Mouse (Mus musculus) retina, adult 2 months (tissue): ENCODE results near the gene Kdm6b.
"Not testable (repeated sequence)": the region's sequence is repeated elsewhere in the genome, so short reads cannot be mapped to it uniquely, and the experiment has no call there.

Experiments
- DNase-seq: peaks from one replicate; pipeline ENCODE4 v3.0.0-alpha.2; 2012; ENCODE audit warnings: low read depth, low spot score

Gene Kdm6b

DNA sequence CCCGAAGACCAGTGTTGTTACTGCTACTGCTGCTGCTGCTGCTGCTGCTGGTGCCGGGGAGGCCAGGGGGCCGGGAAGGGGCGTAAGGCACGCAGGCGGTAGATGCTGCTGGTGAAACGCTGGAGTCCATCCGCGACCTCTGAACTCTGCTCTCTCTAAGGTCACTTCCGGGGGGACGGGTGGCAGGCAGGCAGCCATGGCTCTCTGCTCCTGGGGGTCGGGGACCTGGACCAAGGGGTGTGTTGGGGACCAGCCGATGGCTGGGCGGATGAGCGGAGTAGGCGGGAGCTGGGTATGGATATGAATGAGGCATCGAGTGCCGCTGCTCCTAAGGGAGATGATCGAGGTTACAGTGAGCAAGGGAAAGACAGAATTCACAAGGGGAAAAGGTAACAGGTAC, 7.2 kb downstream of the Kdm6b start:
- DNase-seq = no peak

DNA sequence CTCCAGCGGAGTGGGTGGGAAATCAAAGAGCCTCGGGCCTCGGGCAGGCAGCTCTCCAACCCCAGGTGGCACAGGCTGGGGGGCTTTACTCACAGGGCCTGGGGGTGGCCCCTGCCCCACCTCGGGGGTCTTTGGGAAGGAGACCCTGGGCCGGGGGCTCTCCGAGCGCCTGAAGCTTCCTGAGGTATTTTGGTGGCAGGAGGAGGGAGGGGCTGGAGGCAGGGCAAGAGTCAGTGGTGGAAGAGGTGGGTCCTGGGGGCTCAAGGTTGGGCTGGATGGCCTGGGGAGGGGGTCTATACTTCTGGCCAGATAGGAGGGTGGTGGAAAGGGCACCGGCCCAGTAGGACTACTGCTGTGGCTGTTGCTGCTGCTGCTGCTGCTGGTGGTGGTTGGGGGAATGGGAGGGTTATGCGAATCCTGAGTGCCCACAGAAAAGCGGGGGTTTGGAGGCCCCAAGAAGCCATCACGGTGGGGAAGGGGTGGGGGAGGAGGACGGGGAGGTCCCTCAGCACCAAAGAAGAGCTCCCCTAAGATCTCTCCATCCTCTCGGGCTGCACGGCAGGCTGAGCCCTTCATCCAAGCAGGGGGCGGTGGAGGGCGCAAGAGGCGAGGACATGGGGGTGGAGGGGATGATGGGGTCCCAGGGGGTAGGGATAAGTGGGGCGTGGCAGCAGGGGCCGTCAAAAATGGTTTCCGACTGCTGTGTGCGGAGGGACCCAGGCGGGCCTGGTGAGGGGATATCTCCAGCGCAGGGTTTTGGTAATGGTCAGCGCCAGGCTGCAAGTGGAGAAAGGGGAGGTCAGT, 7.9 kb downstream of the Kdm6b start:
- no peak for DNase-seq

DNA sequence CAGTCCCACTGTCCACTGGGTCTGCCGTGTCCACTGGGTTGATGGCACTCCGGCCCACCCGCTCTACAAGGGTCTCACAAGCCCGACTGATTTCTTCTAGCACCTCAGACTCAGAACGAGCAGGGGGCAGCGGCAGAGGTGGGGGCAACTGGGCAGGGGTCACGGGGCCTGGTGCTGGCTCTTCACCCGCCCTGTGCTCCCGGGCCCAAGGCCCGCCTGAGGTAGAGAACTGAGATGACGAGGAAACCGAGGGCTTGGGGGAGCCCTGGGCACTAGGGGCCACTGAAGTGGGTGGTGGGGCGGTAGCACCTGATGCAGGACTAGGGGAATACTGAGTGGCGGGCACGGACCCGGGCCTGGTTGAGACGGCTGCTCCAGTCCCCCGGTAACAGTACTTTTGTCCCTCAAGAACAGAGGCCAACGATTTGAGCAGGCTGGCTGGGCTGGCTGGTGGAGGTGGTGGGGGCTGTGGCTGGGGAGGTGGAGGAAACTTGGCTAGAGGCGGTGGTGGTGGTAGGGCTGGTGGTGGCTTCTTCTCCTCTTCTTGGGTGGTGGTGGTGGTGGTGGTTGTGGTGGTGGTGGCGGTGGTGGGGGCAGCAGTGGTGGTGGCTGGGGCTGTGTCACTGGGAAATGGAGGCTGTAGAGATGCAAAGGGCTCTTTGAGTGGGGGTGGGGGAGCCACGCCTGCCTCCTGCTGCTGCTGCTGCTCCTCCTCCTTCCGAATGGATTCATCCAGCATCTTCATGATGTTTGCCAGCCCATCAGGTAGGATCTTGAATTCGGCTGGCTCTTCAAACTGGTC, 8.7 kb downstream of the Kdm6b start:
- DNase-seq = no peak

DNA sequence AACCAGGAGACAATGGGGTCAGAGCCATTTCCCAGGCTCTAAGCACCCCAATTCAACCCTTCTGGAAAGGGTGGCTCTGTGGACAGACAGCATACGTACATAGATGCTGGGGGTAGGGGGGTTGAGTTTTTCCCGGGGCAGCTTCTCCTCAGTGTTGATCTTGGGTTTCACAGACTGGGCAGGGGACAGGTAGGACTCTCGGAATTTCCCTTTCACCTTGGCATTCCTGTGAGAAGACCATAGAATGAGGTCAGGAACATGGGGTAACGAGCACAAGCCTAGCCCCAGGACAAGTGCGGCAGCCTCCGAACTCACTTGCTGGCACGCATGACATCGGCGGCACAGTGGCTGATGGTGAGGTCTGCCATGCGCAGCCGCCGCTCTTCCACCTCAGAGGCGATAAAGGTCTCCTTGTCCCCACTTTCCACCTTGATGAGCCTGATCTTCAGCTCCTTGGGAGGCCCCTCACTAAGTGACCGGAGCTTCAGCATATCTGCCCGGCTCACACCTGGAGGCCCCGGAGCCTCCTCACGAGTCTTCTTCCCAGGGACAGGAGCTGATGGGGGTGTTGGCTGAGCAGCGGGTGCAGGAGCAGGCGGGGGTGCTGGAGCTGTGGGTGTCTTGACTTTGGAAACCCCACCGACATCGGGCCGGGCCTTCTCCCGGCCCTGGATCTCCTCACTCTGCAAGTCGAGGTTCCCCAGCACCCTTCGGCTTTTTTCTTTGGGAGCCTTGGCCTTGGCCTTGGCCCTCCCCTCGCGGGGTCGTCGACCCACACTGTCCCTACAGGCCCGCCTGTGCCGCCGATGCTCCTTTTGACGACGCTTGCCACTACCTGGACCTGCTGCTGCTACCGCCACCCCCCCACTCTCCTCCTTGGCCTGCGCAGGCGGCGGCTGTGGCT, 9.5 kb downstream of the Kdm6b start:
- no peak for DNase-seq

DNA sequence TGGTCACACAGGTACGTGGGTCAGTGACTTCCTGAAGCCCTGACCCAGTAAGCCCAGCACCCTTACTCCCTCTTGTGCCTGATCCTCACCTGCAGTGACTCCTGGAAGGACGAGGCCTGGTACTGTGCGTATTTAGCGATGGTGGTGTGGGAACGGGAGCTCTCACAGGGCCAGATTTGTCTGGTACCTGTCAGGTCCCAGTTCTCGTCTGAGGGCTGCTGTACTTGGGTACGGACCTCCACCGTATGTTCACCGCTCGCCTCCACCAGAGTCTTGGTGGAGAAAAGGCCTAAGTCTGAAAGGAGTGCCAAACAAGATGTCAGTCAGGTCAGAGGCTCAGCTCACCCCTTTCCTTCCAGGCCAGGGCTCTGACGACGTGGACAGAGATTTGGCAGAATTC, 11.5 kb downstream of the Kdm6b start:
- no peak for DNase-seq

DNA sequence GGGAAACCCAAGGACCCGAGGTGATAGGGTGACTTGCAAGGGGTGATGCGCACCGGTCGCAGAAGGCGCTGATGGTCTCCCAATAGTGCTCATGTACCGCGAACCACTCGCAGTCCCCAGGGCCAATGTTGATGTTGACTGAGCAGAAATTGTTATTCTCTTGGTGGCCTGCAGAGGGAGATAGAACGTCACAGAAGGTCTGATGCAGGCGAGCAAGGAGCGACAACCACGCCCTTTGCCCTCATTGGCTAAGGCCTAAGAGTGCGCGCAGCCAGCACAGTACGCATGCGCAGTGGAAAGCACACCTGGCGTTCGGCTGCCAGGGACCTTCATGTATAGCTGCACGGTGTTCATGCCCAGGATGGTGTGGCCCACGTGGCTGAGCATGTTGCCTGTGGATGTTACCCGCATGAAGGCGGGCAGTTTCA, 12.3 kb downstream of the Kdm6b start:
- DNase-seq = peak; percentile 92

DNA sequence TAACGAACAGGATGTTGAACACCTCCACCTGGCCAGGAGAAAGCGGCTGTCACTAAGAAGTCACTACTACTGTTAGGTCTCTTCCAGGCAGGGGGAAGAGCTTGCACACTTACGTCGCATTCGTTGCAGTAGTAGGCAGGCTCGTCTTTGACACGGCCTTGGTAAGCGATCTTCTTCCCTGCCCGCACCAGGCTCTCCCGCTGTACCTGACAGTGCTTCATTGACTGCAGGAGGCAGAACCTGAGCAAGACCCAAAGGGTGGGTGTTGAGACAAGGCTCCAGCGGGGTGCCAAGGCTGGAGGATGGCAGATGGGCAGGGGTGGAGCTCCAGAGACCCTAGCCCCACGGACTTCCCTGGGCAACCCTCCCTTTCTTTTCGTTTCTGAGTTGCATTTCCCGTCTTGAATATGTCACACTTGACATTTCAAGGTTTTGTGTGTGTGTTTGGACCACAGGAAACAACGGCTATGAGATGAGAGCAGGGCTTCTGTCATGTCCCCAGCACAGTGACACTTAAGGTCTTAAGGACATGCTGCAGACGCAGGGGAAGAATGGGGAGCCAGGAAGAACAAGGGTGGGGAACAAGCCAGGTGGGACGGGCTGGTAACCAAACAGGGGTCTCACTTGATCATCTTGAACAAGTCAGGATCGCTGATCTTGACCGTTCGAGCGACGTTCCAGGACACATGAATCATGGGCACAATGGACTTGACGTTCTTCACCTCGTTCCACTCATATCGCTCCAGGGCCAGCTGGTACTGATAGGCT, 13.2 kb downstream of the Kdm6b start:
- DNase-seq = no peak

- no peak for DNase-seq
These were observed 14.0 kb downstream of the Kdm6b start for GRCm38 (mm10) chr11:69399201-69400082.

DNA sequence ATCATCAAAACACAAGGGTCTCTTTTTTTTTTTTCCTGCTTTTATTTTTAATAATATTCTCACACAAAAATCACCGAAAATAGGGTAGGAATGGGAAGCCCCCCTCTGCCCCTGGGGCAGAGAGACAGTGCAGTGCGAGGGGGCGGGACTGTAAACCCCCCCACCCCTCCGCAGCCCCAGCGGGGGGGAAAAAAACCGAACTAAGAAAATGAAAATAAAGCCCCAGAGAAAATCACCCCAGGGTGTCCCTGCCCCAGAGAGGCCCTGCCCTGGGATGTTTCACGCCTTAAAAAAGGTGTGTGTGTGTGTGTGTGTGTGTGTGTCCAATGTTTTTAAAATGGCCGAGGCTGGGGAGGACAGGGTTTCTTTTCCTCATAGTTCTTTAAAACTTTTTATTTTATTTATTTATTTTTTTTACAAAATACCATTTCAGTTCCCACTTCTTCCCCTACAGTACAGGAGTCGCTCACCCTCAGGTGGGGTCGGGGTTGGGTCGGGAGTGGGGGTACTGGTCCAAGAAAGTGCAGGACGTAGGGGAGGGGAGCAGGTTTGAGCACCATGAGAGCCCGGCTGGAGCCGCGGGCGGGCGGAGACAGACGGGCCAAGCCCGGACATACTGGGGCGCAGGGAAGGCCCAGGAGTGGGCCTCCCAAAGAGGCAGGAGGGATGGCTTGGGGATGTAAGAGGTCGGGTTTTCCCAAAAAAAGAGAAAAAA, 14.8 kb downstream of the Kdm6b start:
- no peak for DNase-seq

- DNase-seq = no peak
These were observed 15.4 kb downstream of the Kdm6b start, which contains the start of gene Tmem88 for GRCm38 (mm10) chr11:69398059-69398458. Gene Tmem88 (minus strand): TSS chr11:69398234.

- no peak for DNase-seq
These were observed 15.9 kb downstream of the Kdm6b start for GRCm38 (mm10) chr11:69397581-69398057.

- no peak for DNase-seq
These were observed 16.7 kb downstream of the Kdm6b start for GRCm38 (mm10) chr11:69396772-69397171.

DNA sequence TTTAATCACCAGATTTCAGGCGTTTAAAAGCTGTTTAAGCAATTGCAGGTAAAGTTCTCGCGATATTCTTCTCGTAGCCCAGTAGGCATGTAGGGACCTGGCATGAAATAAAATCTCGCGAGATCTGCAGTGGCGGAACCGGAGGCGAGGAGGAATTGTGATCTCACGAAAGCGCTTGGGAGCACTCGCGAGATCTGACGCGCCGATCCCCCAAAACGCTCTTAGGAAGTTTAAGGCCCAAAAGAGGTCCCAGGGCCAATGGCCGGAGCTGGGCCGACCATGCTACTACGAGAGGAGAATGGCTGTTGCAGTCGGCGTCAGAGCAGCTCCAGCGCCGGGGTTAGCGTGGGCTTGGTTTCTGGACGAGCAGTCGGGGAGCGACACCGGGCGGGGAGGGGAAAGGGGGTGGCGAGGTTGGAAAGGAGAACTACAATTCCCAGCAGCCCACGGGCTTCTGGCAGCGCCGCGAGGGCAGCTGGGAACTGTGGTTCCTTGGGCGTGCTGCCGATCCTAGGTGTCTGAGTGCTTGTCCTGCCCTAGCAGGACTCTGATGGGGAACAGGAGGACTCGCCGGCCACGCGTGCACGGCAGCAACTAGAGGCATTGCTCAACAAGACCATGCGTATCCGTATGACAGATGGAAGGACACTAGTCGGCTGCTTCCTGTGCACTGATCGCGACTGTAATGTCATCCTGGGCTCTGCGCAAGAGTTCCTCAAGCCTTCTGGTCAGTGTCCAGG, 17.7 kb downstream of the Kdm6b start:
- peak; percentile 99 for DNase-seq

GRCm38 (mm10) chr11:69395235-69395633, 18.2 kb downstream of the Kdm6b start, which contains the start of the genes Naa38 and Cyb5d1:
Gene Naa38 (plus strand): TSS chr11:69395487.
Gene Cyb5d1 (minus strand): TSS chr11:69395631.
- DNase-seq = peak; percentile 87

DNA sequence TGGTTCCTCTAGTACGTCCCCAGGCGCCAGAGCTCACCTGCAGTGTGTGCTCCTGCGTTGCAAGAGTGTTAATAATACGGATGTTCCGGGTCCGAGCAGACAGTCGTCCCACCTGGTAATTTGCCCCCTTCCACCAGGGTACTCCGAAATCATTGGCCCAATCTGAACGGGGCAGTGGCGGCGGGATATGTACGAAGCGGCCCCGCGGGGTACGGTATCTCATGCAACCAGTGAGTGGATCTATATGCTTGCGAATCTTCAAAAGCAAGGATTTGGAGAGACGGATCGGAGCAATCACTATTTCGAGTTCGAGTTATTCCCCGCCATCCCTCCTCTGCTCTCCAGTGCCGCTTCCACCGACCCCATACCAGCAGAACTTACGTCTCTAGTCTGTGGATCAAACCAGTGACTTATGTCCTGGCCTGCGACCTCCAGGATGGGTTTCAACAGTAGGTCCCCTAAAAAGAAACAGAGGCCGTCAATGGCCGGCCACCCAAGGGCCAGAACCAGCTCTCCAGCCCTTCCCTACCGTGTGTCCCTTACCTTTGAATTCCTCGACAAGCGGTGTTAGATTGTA, 18.8 kb downstream of the Kdm6b start:
- not testable (repeated sequence) for DNase-seq

DNA sequence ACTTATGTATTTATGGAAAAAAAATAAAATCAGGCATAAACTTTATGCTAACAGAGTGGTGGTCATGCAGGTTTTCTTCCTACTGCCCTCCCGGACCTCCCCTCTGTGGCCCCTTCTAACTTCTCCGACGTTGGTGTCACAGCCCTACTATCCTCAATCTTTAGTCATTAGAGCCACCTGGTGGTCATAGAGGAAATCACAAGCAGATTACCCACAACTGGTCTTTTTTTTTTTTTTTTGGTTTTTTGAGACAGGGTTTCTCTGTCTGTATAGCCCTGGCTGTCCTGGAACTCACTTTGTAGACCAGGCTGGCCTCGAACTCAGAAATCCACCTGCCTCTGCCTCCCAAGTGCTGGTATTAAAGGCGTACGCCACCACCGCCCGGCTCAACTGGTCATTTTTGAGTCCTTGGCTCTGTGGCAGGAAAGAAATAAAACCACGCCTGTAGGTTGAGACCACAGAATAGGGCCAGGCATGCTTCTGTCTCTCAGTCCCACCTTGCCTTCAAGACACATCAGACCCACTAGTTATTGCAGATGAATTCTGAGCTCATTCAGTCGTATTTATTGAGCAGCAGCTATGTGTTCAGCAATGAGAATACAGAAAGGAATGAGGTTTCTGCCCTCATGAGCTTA, 23.0 kb downstream of the Kdm6b start:
- DNase-seq = no peak
